ENCODE assay signal across 8 mouse cellular contexts in genomic region chr1:132212218-132212617, GRCm38 (mm10). TPM values are rescaled to one million over a fixed set of nuclear protein-coding genes. Genes with fewer than 3 reads are reported as not detected.
A peak's percentile ranks its signal among the peaks of the same experiment; 100 is the strongest.
DNase-seq lines count a peak whose midpoint lies in the region; ATAC-seq and TF ChIP-seq lines count a peak whose summit lies in the region.

No protein-coding gene starts in this region.

- H3K27me3 ChIP-seq in embryonic facial prominence, embryonic 12.5 days, result peaks cover 16% of the 10 kb centered on the region
- H3K27me3 ChIP-seq in heart, embryonic 11.5 days (ENCODE audit: control insufficient read depth, insufficient read depth, low read length), result peaks cover 11% of the 10 kb centered on the region
- H3K27me3 ChIP-seq in kidney, embryonic 16.5 days (ENCODE audit: insufficient read depth, low read length), result peaks cover 12% of the 10 kb centered on the region; the same call in 1 of the 2 replicates
- no peaks in the 10 kb centered on the region for H3K27me3 ChIP-seq in limb, embryonic 14.5 days (ENCODE audit: control insufficient read depth, insufficient read depth, low read length)
- H3K27me3 ChIP-seq in midbrain, embryonic 15.5 days (replicated peaks), result no peaks in the 10 kb centered on the region

- peak; percentile 48 for DNase-seq in urinary bladder, adult 2 months (ENCODE audit: low spot score)
- DNase-seq in urinary bladder, postnatal 10 days (ENCODE audit: low spot score), result no peak
- DNase-seq in limb, embryonic 14.5 days (ENCODE audit: low spot score), result peak; percentile 45
- peak; percentile 60 for DNase-seq in testis, postnatal 14 days (ENCODE audit: low spot score)

- peak overlapping the region; percentile 40 for H3K4me2 ChIP-seq in embryonic facial prominence, embryonic 12.5 days (replicated peaks)
- peak overlapping the region; percentile 58 for H3K4me2 ChIP-seq in heart, embryonic 11.5 days
- H3K4me2 ChIP-seq in kidney, embryonic 16.5 days (replicated peaks; ENCODE audit: low read depth, low read length), result peak overlapping the region; percentile 51
- H3K4me2 ChIP-seq in limb, embryonic 14.5 days (replicated peaks; ENCODE audit: low read depth, low read length, severe bottlenecking), result peak overlapping the region; percentile 31
- peak overlapping the region; percentile 37 for H3K4me2 ChIP-seq in midbrain, embryonic 15.5 days

- H3K9ac ChIP-seq in embryonic facial prominence, embryonic 12.5 days, result no peak overlapping the region
- 0 out of 2 replicates have a peak overlapping the region, but pooled peaks have one; percentile 34 for H3K9ac ChIP-seq in heart, embryonic 11.5 days (ENCODE audit: low read depth, low read length)
- no peak overlapping the region for H3K9ac ChIP-seq in kidney, embryonic 16.5 days (replicated peaks; ENCODE audit: low read length)
- no peak overlapping the region for H3K9ac ChIP-seq in limb, embryonic 14.5 days (ENCODE audit: low read depth, low read length, severe bottlenecking)
- H3K9ac ChIP-seq in midbrain, embryonic 15.5 days, result no peak overlapping the region

- H3K27ac ChIP-seq in embryonic facial prominence, embryonic 12.5 days, result no peak overlapping the region
- no peak overlapping the region for H3K27ac ChIP-seq in heart, embryonic 11.5 days (ENCODE audit: low read depth, low read length)
- H3K27ac ChIP-seq in kidney, embryonic 16.5 days (ENCODE audit: low read length), result no peak overlapping the region
- no peak overlapping the region for H3K27ac ChIP-seq in limb, embryonic 14.5 days (replicated peaks; ENCODE audit: low read depth, low read length)
- no peak overlapping the region for H3K27ac ChIP-seq in midbrain, embryonic 15.5 days

- ATAC-seq in embryonic facial prominence, embryonic 12.5 days (ENCODE audit: insufficient number of reproducible peaks, insufficient read depth, low FRiP score, low TSS enrichment), result no peak
- ATAC-seq in heart, embryonic 11.5 days (replicated peaks; ENCODE audit: insufficient number of reproducible peaks, low FRiP score, low TSS enrichment), result no peak
- 0 out of 2 replicates have a peak, but pooled peaks have one; percentile 35 for ATAC-seq in kidney, embryonic 16.5 days (ENCODE audit: low FRiP score, low TSS enrichment)
- peak; percentile 68 for ATAC-seq in limb, embryonic 14.5 days (ENCODE audit: low FRiP score, low read depth)
- ATAC-seq in midbrain, embryonic 15.5 days (replicated peaks), result no peak

- WGBS in embryonic facial prominence, embryonic 12.5 days, result 4% methylated on average over 20 of the region's 20 CpGs
- WGBS in heart, embryonic 11.5 days (ENCODE audit: insufficient replicate concordance), result 5% methylated on average over 20 of the region's 20 CpGs
- WGBS in kidney, embryonic 16.5 days, result 4% methylated on average over 20 of the region's 20 CpGs
- WGBS in limb, embryonic 14.5 days, result 5% methylated on average over 20 of the region's 20 CpGs
- 9% methylated on average over 20 of the region's 20 CpGs for WGBS in midbrain, embryonic 15.5 days

- no peak for TF ChIP-seq POLR2A in limb, embryonic 14.5 days (IDR thresholded peaks at IDR 0.05; ENCODE audit: borderline replicate concordance, extremely low read depth, insufficient read depth, insufficient read length)

- H3K9me3 ChIP-seq in embryonic facial prominence, embryonic 12.5 days, result no peaks in the 10 kb centered on the region
- no peaks in the 10 kb centered on the region for H3K9me3 ChIP-seq in heart, embryonic 11.5 days (replicated peaks; ENCODE audit: control insufficient read depth, low read length)
- no peaks in the 10 kb centered on the region for H3K9me3 ChIP-seq in kidney, embryonic 16.5 days (ENCODE audit: low read length)
- no peaks in the 10 kb centered on the region for H3K9me3 ChIP-seq in limb, embryonic 14.5 days (ENCODE audit: control insufficient read depth, low read length)
- no peaks in the 10 kb centered on the region for H3K9me3 ChIP-seq in midbrain, embryonic 15.5 days

- H3K36me3 ChIP-seq in embryonic facial prominence, embryonic 12.5 days, result no peaks in the 10 kb centered on the region
- H3K36me3 ChIP-seq in heart, embryonic 11.5 days (ENCODE audit: control insufficient read depth, insufficient read depth, low read length), result no peaks in the 10 kb centered on the region
- H3K36me3 ChIP-seq in kidney, embryonic 16.5 days (ENCODE audit: insufficient read depth, low read length), result no peaks in the 10 kb centered on the region
- H3K36me3 ChIP-seq in limb, embryonic 14.5 days (ENCODE audit: control insufficient read depth, insufficient read depth, low read length), result no peaks in the 10 kb centered on the region
- no peaks in the 10 kb centered on the region for H3K36me3 ChIP-seq in midbrain, embryonic 15.5 days (replicated peaks)

- peak overlapping the region; percentile 18 for H3K4me3 ChIP-seq in embryonic facial prominence, embryonic 12.5 days
- H3K4me3 ChIP-seq in heart, embryonic 11.5 days (ENCODE audit: low read depth, low read length), result peak overlapping the region; percentile 28
- peak overlapping the region; percentile 37 for H3K4me3 ChIP-seq in kidney, embryonic 16.5 days (ENCODE audit: low read length)
- H3K4me3 ChIP-seq in limb, embryonic 14.5 days (replicated peaks; ENCODE audit: low read length), result peak overlapping the region; percentile 23
- peak overlapping the region; percentile 10; the same call in 1 of the 2 replicates for H3K4me3 ChIP-seq in midbrain, embryonic 15.5 days

- peaks cover 30% of the 10 kb centered on the region for H3K4me1 ChIP-seq in embryonic facial prominence, embryonic 12.5 days
- peaks cover 21% of the 10 kb centered on the region for H3K4me1 ChIP-seq in heart, embryonic 11.5 days (ENCODE audit: control insufficient read depth, insufficient read depth, low read length)
- peaks cover 12% of the 10 kb centered on the region for H3K4me1 ChIP-seq in kidney, embryonic 16.5 days (ENCODE audit: insufficient read depth, low read length)
- peaks cover 14% of the 10 kb centered on the region for H3K4me1 ChIP-seq in limb, embryonic 14.5 days (ENCODE audit: control insufficient read depth, insufficient read depth, low read length)
- H3K4me1 ChIP-seq in midbrain, embryonic 15.5 days, result peaks cover 60% of the 10 kb centered on the region

RNA-seq across cellular contexts. Expression of gene Gm10188, which starts 17.3 kb away (rescaled TPM):
- not detected in 2 replicates for polyA plus RNA-seq in urinary bladder, adult 2 months (2012; rRNA removed)
- polyA plus RNA-seq in embryonic facial prominence, embryonic 12.5 days (2016; fragmentation: Nextera tagmentation; extraction: Ambion mirVana), result not detected in 2 replicates
- polyA plus RNA-seq in heart, embryonic 11.5 days (2014; fragmentation: Nextera tagmentation; extraction: Ambion mirVana), result not detected in 2 replicates
- polyA plus RNA-seq in kidney, embryonic 16.5 days (2015; fragmentation: Nextera tagmentation; extraction: Ambion mirVana), result not detected in 2 replicates
- not detected in 2 replicates for polyA plus RNA-seq in limb, embryonic 14.5 days (2012; rRNA removed)
- not detected in 2 replicates for polyA plus RNA-seq in limb, embryonic 14.5 days (2014; fragmentation: Nextera tagmentation; extraction: Ambion mirVana)
- polyA plus RNA-seq in midbrain, embryonic 15.5 days (2015; fragmentation: Nextera tagmentation; extraction: Ambion mirVana), result 0.58 TPM in 1 of 2 replicates, not detected in the other

RNA-seq across cellular contexts. Expression of gene AC124108.1, which starts 21.0 kb away (rescaled TPM):
- polyA plus RNA-seq in urinary bladder, adult 2 months (2012; rRNA removed), result 0.15 and 0.21 TPM in 2 replicates
- polyA plus RNA-seq in embryonic facial prominence, embryonic 12.5 days (2016; fragmentation: Nextera tagmentation; extraction: Ambion mirVana), result 0.43 and 0.75 TPM in 2 replicates
- polyA plus RNA-seq in heart, embryonic 11.5 days (2014; fragmentation: Nextera tagmentation; extraction: Ambion mirVana), result 0.03 TPM in 1 of 2 replicates, not detected in the other
- 0.10 and 0.13 TPM in 2 replicates for polyA plus RNA-seq in kidney, embryonic 16.5 days (2015; fragmentation: Nextera tagmentation; extraction: Ambion mirVana)
- polyA plus RNA-seq in limb, embryonic 14.5 days (2012; rRNA removed), result 0.80 and 0.81 TPM in 2 replicates
- 0.14 and 0.17 TPM in 2 replicates for polyA plus RNA-seq in limb, embryonic 14.5 days (2014; fragmentation: Nextera tagmentation; extraction: Ambion mirVana)
- 3.7 and 3.8 TPM in 2 replicates for polyA plus RNA-seq in midbrain, embryonic 15.5 days (2015; fragmentation: Nextera tagmentation; extraction: Ambion mirVana)

RNA-seq across cellular contexts. Expression of gene Lemd1, which starts 21.0 kb away (rescaled TPM):
- polyA plus RNA-seq in urinary bladder, adult 2 months (2012; rRNA removed), result 0.23 and 0.32 TPM in 2 replicates
- 1.5 and 2.0 TPM in 2 replicates for polyA plus RNA-seq in embryonic facial prominence, embryonic 12.5 days (2016; fragmentation: Nextera tagmentation; extraction: Ambion mirVana)
- not detected in 2 replicates for polyA plus RNA-seq in heart, embryonic 11.5 days (2014; fragmentation: Nextera tagmentation; extraction: Ambion mirVana)
- 0.21 and 0.32 TPM in 2 replicates for polyA plus RNA-seq in kidney, embryonic 16.5 days (2015; fragmentation: Nextera tagmentation; extraction: Ambion mirVana)
- 0.94 and 1.3 TPM in 2 replicates for polyA plus RNA-seq in limb, embryonic 14.5 days (2012; rRNA removed)
- polyA plus RNA-seq in limb, embryonic 14.5 days (2014; fragmentation: Nextera tagmentation; extraction: Ambion mirVana), result 0.72 and 0.91 TPM in 2 replicates
- polyA plus RNA-seq in midbrain, embryonic 15.5 days (2015; fragmentation: Nextera tagmentation; extraction: Ambion mirVana), result 14.9 and 19.8 TPM in 2 replicates

Comparison
In these comparisons a context has a peak if more than half of its experiments do, and no peak if none do; other contexts are left out.
1. ATAC-seq: peak in kidney, embryonic 16.5 days (single experiment) and limb, embryonic 14.5 days (single experiment); none in embryonic facial prominence, embryonic 12.5 days (single experiment), heart, embryonic 11.5 days (single experiment) and midbrain, embryonic 15.5 days (single experiment).
2. Peak in every context shown above with its lines, with median percentiles within 50 percentile points of each other: H3K4me2 ChIP-seq and H3K4me3 ChIP-seq.